Mouse (Mus musculus): ENCODE data around the gene Appl2. TPM values are rescaled to one million over a fixed set of nuclear protein-coding genes. Genes with fewer than 3 reads are reported as not detected.

The Appl2 gene
- total and polyA plus RNA-seq, 3 experiments, result 11.1 to 26.3 (median 15.7) TPM

DNA sequence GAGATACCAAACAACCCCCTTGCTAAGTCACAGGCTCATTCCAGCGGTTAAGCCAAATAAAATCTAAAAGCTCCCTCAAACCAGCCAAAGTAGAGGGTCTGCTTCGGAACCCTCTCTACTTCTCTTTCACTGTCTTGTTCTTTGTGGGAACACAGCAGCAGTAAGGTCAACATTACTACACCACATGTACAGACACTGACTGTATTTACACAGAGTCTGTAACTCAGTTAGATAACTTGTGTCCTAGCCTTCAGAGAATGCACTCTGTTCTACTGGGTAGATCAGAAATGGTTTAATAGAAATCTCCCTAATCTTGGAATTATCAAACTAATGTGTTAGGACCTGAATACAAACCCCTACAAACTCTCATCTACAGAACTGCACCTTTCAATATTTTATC, 12.3 kb downstream of the Appl2 start:
- Histone ChIP-seq H3K36me3 (replicated peaks) (no peaks in the 10 kb centered on the region), H3K27me3 (ENCODE audit: insufficient read depth, low read length) (peaks cover 43% of the 10 kb centered on the region), H3K4me3 (ENCODE audit: low read depth, low read length) (no peak overlapping the region), H3K9me3 (replicated peaks) (no peaks in the 10 kb centered on the region), H3K4me1 (ENCODE audit: insufficient read depth, low read depth, low read length) (peaks cover 5% of the 10 kb centered on the region; the same call in 1 of the 2 replicates)
- DNase-seq (ENCODE audit: low spot score) (no peak), ATAC-seq (ENCODE audit: extremely low read depth, insufficient number of reproducible peaks, low FRiP score, poor library complexity, severe bottlenecking) (no peak)
- TF ChIP-seq GATA1 (IDR thresholded peaks at IDR 0.05; ENCODE audit: borderline replicate concordance, low read length) (no peak), CTCF (IDR thresholded peaks at IDR 0.05; ENCODE audit: low read depth, low read length) (no peak), GATA2 (IDR thresholded peaks at IDR 0.05; ENCODE audit: borderline replicate concordance, low read depth, low read length) (no peak), POLR2AphosphoS5 (IDR thresholded peaks at IDR 0.05; ENCODE audit: insufficient replicate concordance, low read depth, low read length) (no peak), TAL1 (conservative IDR thresholded peaks at IDR 0.05; ENCODE audit: low read depth, low read length) (no peak)

DNA sequence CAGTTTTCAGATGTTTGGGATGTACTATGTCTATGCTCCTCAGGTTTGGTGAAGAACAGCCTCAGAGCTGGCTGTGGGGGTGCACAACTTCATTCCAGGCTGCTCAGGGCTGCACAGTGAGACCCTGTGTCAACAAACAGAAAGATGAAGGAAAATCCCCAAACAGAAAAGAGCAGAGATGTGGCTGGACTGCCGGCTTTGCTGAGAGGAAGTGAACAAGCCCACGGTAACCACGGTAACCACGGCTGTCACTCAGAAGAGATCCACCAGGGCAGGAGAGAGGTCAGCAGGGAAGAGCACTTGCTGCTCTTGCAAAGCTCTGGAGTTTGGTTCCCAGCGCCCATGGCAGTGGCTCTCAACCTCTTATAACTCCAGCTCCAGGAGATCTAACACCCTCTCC, 14.1 kb downstream of the Appl2 start:
- peak; percentile 46; the same call in 1 of the 2 replicates for ATAC-seq (ENCODE audit: extremely low read depth, insufficient number of reproducible peaks, low FRiP score, poor library complexity, severe bottlenecking)
- Histone ChIP-seq H3K36me3 (replicated peaks) (no peaks in the 10 kb centered on the region), H3K4me1 (ENCODE audit: insufficient read depth, low read depth, low read length) (peaks cover 5% of the 10 kb centered on the region; the same call in 1 of the 2 replicates), H3K9me3 (replicated peaks) (no peaks in the 10 kb centered on the region), H3K27me3 (ENCODE audit: insufficient read depth, low read length) (peaks cover 44% of the 10 kb centered on the region), H3K4me3 (ENCODE audit: low read depth, low read length) (no peak overlapping the region)
- DNase-seq (ENCODE audit: low spot score), result no peak
- no peak for TF ChIP-seq GATA2 (IDR thresholded peaks at IDR 0.05; ENCODE audit: borderline replicate concordance, low read depth, low read length)
- no peak for TF ChIP-seq CTCF (IDR thresholded peaks at IDR 0.05; ENCODE audit: low read depth, low read length)
- TF ChIP-seq TAL1 (conservative IDR thresholded peaks at IDR 0.05; ENCODE audit: low read depth, low read length), result no peak
- TF ChIP-seq POLR2AphosphoS5 (IDR thresholded peaks at IDR 0.05; ENCODE audit: insufficient replicate concordance, low read depth, low read length), result no peak
- TF ChIP-seq GATA1 (IDR thresholded peaks at IDR 0.05; ENCODE audit: borderline replicate concordance, low read length), result no peak

DNA sequence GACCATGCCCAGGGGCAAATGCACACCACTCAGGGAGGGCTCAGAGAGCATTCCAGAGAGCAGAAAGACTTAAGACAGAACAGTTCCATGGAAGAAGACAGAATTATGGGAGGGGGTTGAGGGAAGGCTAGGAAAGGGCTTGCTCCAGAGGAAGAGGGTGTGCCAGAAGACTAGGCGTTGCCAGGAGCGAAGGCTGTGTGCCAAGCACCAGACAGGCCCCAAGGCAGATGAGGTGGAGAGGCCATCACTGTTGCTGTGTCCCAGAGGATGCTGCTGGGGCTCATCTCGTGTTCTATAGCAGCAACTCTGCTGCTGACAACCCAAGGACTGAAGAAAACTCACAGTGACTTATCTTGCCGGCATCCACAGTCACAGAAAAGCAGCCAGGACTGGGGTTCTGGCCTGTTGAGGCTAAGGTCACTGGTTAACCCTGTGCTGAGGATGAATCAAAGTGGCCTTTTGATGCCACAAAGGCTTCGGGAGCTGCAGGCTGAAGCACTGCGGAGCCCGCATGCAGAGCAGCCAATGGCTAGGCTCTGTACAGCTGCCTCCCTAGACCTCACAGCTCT, 15.6 kb downstream of the Appl2 start:
- Histone ChIP-seq H3K4me1 (ENCODE audit: insufficient read depth, low read depth, low read length) (peaks cover 5% of the 10 kb centered on the region; the same call in 1 of the 2 replicates), H3K4me3 (ENCODE audit: low read depth, low read length) (no peak overlapping the region), H3K27me3 (ENCODE audit: insufficient read depth, low read length) (peaks cover 47% of the 10 kb centered on the region), H3K9me3 (replicated peaks) (no peaks in the 10 kb centered on the region), H3K36me3 (replicated peaks) (no peaks in the 10 kb centered on the region)
- ATAC-seq (ENCODE audit: extremely low read depth, insufficient number of reproducible peaks, low FRiP score, poor library complexity, severe bottlenecking) (no peak), DNase-seq (ENCODE audit: low spot score) (no peak)
- TF ChIP-seq GATA2 (IDR thresholded peaks at IDR 0.05; ENCODE audit: borderline replicate concordance, low read depth, low read length), result no peak
- TF ChIP-seq CTCF (IDR thresholded peaks at IDR 0.05; ENCODE audit: low read depth, low read length), result no peak
- no peak for TF ChIP-seq GATA1 (IDR thresholded peaks at IDR 0.05; ENCODE audit: borderline replicate concordance, low read length)
- no peak for TF ChIP-seq TAL1 (conservative IDR thresholded peaks at IDR 0.05; ENCODE audit: low read depth, low read length)
- TF ChIP-seq POLR2AphosphoS5 (IDR thresholded peaks at IDR 0.05; ENCODE audit: insufficient replicate concordance, low read depth, low read length), result no peak

DNA sequence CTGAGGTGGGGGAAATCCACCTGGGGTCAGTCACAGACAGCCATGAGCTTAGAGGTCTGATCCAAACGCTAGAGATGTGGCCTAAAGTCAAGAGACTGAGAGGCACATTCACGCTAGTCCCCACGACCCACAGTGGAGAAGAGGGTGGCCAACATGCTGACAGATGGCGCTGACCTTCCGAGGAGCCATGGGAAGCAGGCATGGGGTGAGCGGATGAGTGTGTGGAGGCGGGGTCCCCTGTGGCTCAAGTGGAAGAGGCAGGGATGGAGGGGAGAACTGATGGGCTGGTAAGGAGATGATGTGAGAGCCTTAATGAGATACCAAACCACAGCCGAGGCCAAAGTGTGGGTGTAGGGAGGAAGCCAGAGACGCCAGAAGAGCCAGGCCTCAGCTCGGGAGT, 16.8 kb downstream of the Appl2 start:
- no peak for ATAC-seq (ENCODE audit: extremely low read depth, insufficient number of reproducible peaks, low FRiP score, poor library complexity, severe bottlenecking)
- H3K4me1 ChIP-seq (ENCODE audit: insufficient read depth, low read depth, low read length), result peaks cover 5% of the 10 kb centered on the region; the same call in 1 of the 2 replicates
- no peak for TF ChIP-seq POLR2AphosphoS5 (IDR thresholded peaks at IDR 0.05; ENCODE audit: insufficient replicate concordance, low read depth, low read length)
- no peak for TF ChIP-seq CTCF (IDR thresholded peaks at IDR 0.05; ENCODE audit: low read depth, low read length)
- TF ChIP-seq GATA1 (IDR thresholded peaks at IDR 0.05; ENCODE audit: borderline replicate concordance, low read length), result no peak
- no peak for TF ChIP-seq TAL1 (conservative IDR thresholded peaks at IDR 0.05; ENCODE audit: low read depth, low read length)
- no peak for TF ChIP-seq GATA2 (IDR thresholded peaks at IDR 0.05; ENCODE audit: borderline replicate concordance, low read depth, low read length)
- no peaks in the 10 kb centered on the region for H3K36me3 ChIP-seq (replicated peaks)
- no peaks in the 10 kb centered on the region for H3K9me3 ChIP-seq (replicated peaks)
- peaks cover 43% of the 10 kb centered on the region for H3K27me3 ChIP-seq (ENCODE audit: insufficient read depth, low read length)
- H3K4me3 ChIP-seq (ENCODE audit: low read depth, low read length), result no peak overlapping the region
- DNase-seq (ENCODE audit: low spot score), result no peak

DNA sequence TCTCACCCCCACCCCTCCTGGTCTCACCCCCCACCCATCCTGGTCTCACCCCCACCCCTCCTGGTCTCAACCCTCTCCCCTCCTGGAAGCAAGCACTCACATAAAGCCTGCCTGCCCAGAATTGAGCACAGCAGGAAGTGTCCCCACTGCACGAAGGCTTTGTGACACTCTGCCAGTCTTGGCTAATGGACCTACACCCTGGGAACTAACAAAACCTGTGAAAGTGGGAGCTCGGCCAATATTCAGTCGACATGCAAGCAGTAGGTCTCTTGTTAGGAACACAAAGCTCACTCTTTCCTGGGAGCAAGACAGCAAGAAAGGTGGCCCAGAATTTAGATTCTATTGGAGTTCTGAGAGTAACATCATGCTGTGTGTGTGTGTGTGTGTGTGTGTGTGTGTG, 17.6 kb downstream of the Appl2 start:
- H3K4me3 ChIP-seq (ENCODE audit: low read depth, low read length), result no peak overlapping the region
- no peaks in the 10 kb centered on the region for H3K9me3 ChIP-seq (replicated peaks)
- no peaks in the 10 kb centered on the region for H3K36me3 ChIP-seq (replicated peaks)
- peaks cover 5% of the 10 kb centered on the region; the same call in 1 of the 2 replicates for H3K4me1 ChIP-seq (ENCODE audit: insufficient read depth, low read depth, low read length)
- ATAC-seq (ENCODE audit: extremely low read depth, insufficient number of reproducible peaks, low FRiP score, poor library complexity, severe bottlenecking), result no peak
- DNase-seq (ENCODE audit: low spot score), result no peak
- H3K27me3 ChIP-seq (ENCODE audit: insufficient read depth, low read length), result peaks cover 43% of the 10 kb centered on the region
- TF ChIP-seq CTCF (IDR thresholded peaks at IDR 0.05; ENCODE audit: low read depth, low read length) (no peak), TAL1 (conservative IDR thresholded peaks at IDR 0.05; ENCODE audit: low read depth, low read length) (no peak), GATA2 (IDR thresholded peaks at IDR 0.05; ENCODE audit: borderline replicate concordance, low read depth, low read length) (no peak), POLR2AphosphoS5 (IDR thresholded peaks at IDR 0.05; ENCODE audit: insufficient replicate concordance, low read depth, low read length) (no peak), GATA1 (IDR thresholded peaks at IDR 0.05; ENCODE audit: borderline replicate concordance, low read length) (no peak)

DNA sequence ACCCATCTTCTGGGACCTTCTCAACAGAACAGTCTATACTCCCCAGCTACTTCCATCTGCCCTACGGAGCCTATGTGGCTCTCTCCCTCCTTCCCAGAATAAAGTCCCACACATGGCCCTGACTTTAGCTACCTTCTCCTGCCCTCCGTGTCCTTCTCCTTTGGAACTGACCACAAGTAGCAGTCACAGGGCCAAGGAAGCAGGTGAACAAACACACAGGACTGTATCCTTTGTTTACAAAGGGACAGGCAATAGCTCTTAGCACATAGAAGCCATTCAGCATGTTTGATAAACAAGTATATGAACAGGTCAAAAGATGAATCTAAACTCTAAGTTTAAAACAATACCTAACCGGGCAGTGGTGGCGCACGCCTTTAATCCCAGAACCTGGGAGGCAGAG, 18.7 kb downstream of the Appl2 start:
- DNase-seq (ENCODE audit: low spot score) (no peak), ATAC-seq (ENCODE audit: extremely low read depth, insufficient number of reproducible peaks, low FRiP score, poor library complexity, severe bottlenecking) (no peak)
- Histone ChIP-seq H3K4me3 (ENCODE audit: low read depth, low read length) (no peak overlapping the region), H3K27me3 (ENCODE audit: insufficient read depth, low read length) (peaks cover 47% of the 10 kb centered on the region), H3K4me1 (ENCODE audit: insufficient read depth, low read depth, low read length) (peaks cover 5% of the 10 kb centered on the region; the same call in 1 of the 2 replicates), H3K9me3 (replicated peaks) (no peaks in the 10 kb centered on the region), H3K36me3 (replicated peaks) (no peaks in the 10 kb centered on the region)
- TF ChIP-seq TAL1 (conservative IDR thresholded peaks at IDR 0.05; ENCODE audit: low read depth, low read length), result no peak
- TF ChIP-seq CTCF (IDR thresholded peaks at IDR 0.05; ENCODE audit: low read depth, low read length), result no peak
- no peak for TF ChIP-seq GATA2 (IDR thresholded peaks at IDR 0.05; ENCODE audit: borderline replicate concordance, low read depth, low read length)
- TF ChIP-seq POLR2AphosphoS5 (IDR thresholded peaks at IDR 0.05; ENCODE audit: insufficient replicate concordance, low read depth, low read length), result no peak
- TF ChIP-seq GATA1 (IDR thresholded peaks at IDR 0.05; ENCODE audit: borderline replicate concordance, low read length), result no peak
